Mouse (Mus musculus) hindbrain, postnatal 0 days (tissue): ENCODE data around the gene Arel1. TPM values are rescaled to one million over a fixed set of nuclear protein-coding genes. Genes with fewer than 3 reads are reported as not detected.

Experiments used
- ATAC-seq: fragments of 200-750 bp; cut with Nextera tagmentation; 2 replicates; pipeline ENCODE4 v1.8.0; 2017; ENCODE audit warnings: mild to moderate bottlenecking, moderate TSS enrichment, moderate library complexity
- DNase-seq: peaks from one replicate; pipeline ENCODE4 v3.0.0-alpha.2; 2015; ENCODE audit warnings: low spot score
- H3K27ac ChIP-seq: fragments of 300-500 bp; sonication (generic); 2 replicates; pipeline ENCODE4 v1.5.1; 2014; ENCODE audit warnings: mild to moderate bottlenecking
- H3K27me3 ChIP-seq: fragments of 300-500 bp; sonication (generic); 2 replicates; pipeline ENCODE4 v1.6.1; 2014; ENCODE audit warnings: low read length, mixed read lengths; ENCODE audit not compliant: insufficient read depth
- H3K36me3 ChIP-seq: fragments of 300-500 bp; sonication (generic); 2 replicates; pipeline ENCODE4 v1.6.1; 2014; ENCODE audit warnings: low read length, mixed read lengths; ENCODE audit not compliant: insufficient read depth
- H3K4me1 ChIP-seq: fragments of 300-500 bp; sonication (generic); 2 replicates; pipeline ENCODE4 v1.6.1; 2014; ENCODE audit warnings: antibody characterized with exemption, low read length, mixed read lengths; ENCODE audit not compliant: insufficient read depth
- H3K4me2 ChIP-seq: fragments of 300-500 bp; sonication (generic); 2 replicates; pipeline ENCODE4 v1.6.1; 2014; ENCODE audit warnings: low read depth, mild to moderate bottlenecking, low read length, moderate library complexity, mixed read lengths
- H3K4me3 ChIP-seq: fragments of 300-500 bp; sonication (generic); 2 replicates; pipeline ENCODE4 v1.5.1; 2014; ENCODE audit warnings: low read length
- H3K9ac ChIP-seq: fragments of 300-500 bp; sonication (generic); replicated peaks from 2 replicates; pipeline ENCODE4 v1.6.1; 2014; ENCODE audit warnings: mild to moderate bottlenecking, low read length, moderate library complexity, mixed read lengths
- H3K9me3 ChIP-seq: fragments of 300-500 bp; sonication (generic); 2 replicates; pipeline ENCODE4 v1.6.1; 2016; ENCODE audit warnings: low read length, mixed read lengths
- CTCF ChIP-seq: IDR thresholded peaks from 2 replicates; pipeline ENCODE4 v1.5.1; 2016; ENCODE audit warnings: antibody characterized with exemption, control low read depth, low read depth
- WGBS: fragments of 180-500 bp; shearing (Covaris S2); extraction: QIAGEN DNeasy Blood & Tissue Kit; methylation state at CpG from one replicate; pipeline ENCODE4 v1.1.7; 2014; 5-methylcytosine and 5-hydroxymethylcytosine counted together
- polyA plus RNA-seq: library from polyadenylated mRNA; unstranded; fragments of >200 nt; fragmentation: Nextera tagmentation; extraction: Ambion mirVana; gene quantifications from 2 replicates; pipeline ENCODE4 v1.2.1, GENCODE M21; 2015
- total RNA-seq: library from RNA; depleted of rRNA; stranded (reverse); fragments of >200 nt; gene quantifications from 2 replicates; pipeline ENCODE4 v1.2.3, GENCODE M21; 2014

Gene Arel1
- total and polyA plus RNA-seq, 2 experiments from 2014 or later, result 27.5 to 86.6 TPM

- Histone ChIP-seq H3K27me3 (no peaks in the 10 kb centered on the region), H3K27ac (0 out of 2 replicates have a peak overlapping the region, but pooled peaks have one; percentile 34), H3K36me3 (no peaks in the 10 kb centered on the region), H3K9ac (no peak overlapping the region), H3K4me3 (no peak overlapping the region), H3K9me3 (no peaks in the 10 kb centered on the region), H3K4me2 (no peak overlapping the region), H3K4me1 (0 out of 2 replicates have a peak, but pooled peaks cover 2% of the 10 kb centered on the region)
- 40% methylated on average over 10 of the region's 10 CpGs for WGBS
- peak; percentile 89 for ATAC-seq
- TF ChIP-seq CTCF, result 0 out of 2 replicates have a peak, but pooled peaks have one; percentile 23
- DNase-seq, result no peak
Measured at GRCm38 (mm10) chr12:84907627-84908480, 62.8 kb downstream of the Arel1 start.

- Histone ChIP-seq H3K4me1 (no peaks in the 10 kb centered on the region), H3K9ac (no peak overlapping the region), H3K27me3 (no peaks in the 10 kb centered on the region), H3K36me3 (no peaks in the 10 kb centered on the region), H3K9me3 (no peaks in the 10 kb centered on the region), H3K27ac (peak overlapping the region; percentile 56; the same call in 1 of the 2 replicates), H3K4me3 (no peak overlapping the region), H3K4me2 (no peak overlapping the region)
- TF ChIP-seq CTCF, result no peak
- ATAC-seq, result peak; percentile 41
- DNase-seq, result peak; percentile 86
- WGBS, result 37% methylated on average over 12 of the region's 12 CpGs
Measured at GRCm38 (mm10) chr12:84907024-84907626, 63.6 kb downstream of the Arel1 start.

- H3K9me3 ChIP-seq, result no peaks in the 10 kb centered on the region
Measured at GRCm38 (mm10) chr12:84904399-84904798, 66.3 kb downstream of the Arel1 start.

GRCm38 (mm10) chr12:84900317-84900716 lies 70.4 kb downstream of the Arel1 start:
- no peaks in the 10 kb centered on the region for H3K27me3 ChIP-seq
- H3K9ac ChIP-seq, result no peak overlapping the region
- H3K9me3 ChIP-seq, result no peaks in the 10 kb centered on the region
- H3K27ac ChIP-seq, result no peak overlapping the region
- H3K4me1 ChIP-seq, result no peaks in the 10 kb centered on the region
- WGBS, result 71% methylated on average over 7 of the region's 7 CpGs
- TF ChIP-seq CTCF, result no peak
- no peak overlapping the region for H3K4me3 ChIP-seq
- no peak for DNase-seq
- no peak overlapping the region for H3K4me2 ChIP-seq
- ATAC-seq, result no peak
- H3K36me3 ChIP-seq, result no peaks in the 10 kb centered on the region

More at GRCm38 (mm10) chr12:84904399-84904798, 66.3 kb downstream of the Arel1 start:
- no peaks in the 10 kb centered on the region for H3K27me3 ChIP-seq
- H3K27ac ChIP-seq, result no peak overlapping the region
- H3K4me3 ChIP-seq, result no peak overlapping the region
- TF ChIP-seq CTCF, result no peak
- no peak overlapping the region for H3K9ac ChIP-seq
- H3K4me1 ChIP-seq, result no peaks in the 10 kb centered on the region
- no peak overlapping the region for H3K4me2 ChIP-seq
- no peak for DNase-seq
- no peaks in the 10 kb centered on the region for H3K36me3 ChIP-seq
- 75% methylated on average over 7 of the region's 7 CpGs for WGBS
- ATAC-seq, result no peak

GRCm38 (mm10) chr12:84897322-84897721 lies 73.4 kb downstream of the Arel1 start:
- no peak overlapping the region for H3K4me3 ChIP-seq
- no peak overlapping the region for H3K4me2 ChIP-seq
- no peaks in the 10 kb centered on the region for H3K9me3 ChIP-seq
- no peaks in the 10 kb centered on the region for H3K36me3 ChIP-seq
- TF ChIP-seq CTCF, result no peak
- no peak for DNase-seq
- no peak for ATAC-seq
- 78% methylated on average over 5 of the region's 5 CpGs for WGBS
- H3K27ac ChIP-seq, result no peak overlapping the region
- no peaks in the 10 kb centered on the region for H3K27me3 ChIP-seq
- no peak overlapping the region for H3K9ac ChIP-seq
- H3K4me1 ChIP-seq, result no peaks in the 10 kb centered on the region

GRCm38 (mm10) chr12:84896235-84896634 lies 74.5 kb downstream of the Arel1 start:
- Histone ChIP-seq H3K4me1 (no peaks in the 10 kb centered on the region), H3K9me3 (no peaks in the 10 kb centered on the region), H3K27me3 (no peaks in the 10 kb centered on the region), H3K9ac (no peak overlapping the region), H3K27ac (no peak overlapping the region), H3K4me3 (no peak overlapping the region), H3K36me3 (no peaks in the 10 kb centered on the region), H3K4me2 (no peak overlapping the region)
- ATAC-seq (no peak), DNase-seq (no peak)
- TF ChIP-seq CTCF, result no peak
- 81% methylated on average over 6 of the region's 6 CpGs for WGBS
